Mouse (Mus musculus) thymus, postnatal 4 days (tissue): ENCODE measurements around the gene Clec4a2.
"Not testable (repeated sequence)": the region's sequence is repeated elsewhere in the genome, so short reads cannot be mapped to it uniquely, and the experiment has no call there.

Experiments
- DNase-seq: peaks from one replicate; pipeline ENCODE4 v3.0.0; 2021

Clec4a2 gene

DNA sequence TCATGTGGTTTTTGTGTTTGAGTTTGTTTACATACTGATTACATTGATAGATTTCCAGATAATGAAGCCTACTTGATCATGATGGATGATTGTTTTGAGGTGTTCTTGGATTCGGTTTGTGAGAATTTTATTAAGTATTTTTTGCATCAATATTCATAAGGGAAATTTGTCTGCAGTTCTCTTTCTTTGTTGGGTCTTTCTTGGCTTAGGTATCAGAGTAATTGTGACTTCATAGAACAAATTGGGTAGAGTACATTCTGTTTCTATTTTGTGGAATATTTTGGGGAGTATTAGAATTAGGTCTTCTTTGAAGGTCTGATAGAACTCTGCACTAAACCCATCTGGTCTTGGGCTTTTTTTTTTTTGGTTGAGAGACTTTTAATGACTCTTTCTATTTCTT is at the start of gene Clec4a2:
Clec4a2 (plus strand) TSS at position 301 of the 400 bp plus-strand sequence.
- DNase-seq = not testable (repeated sequence)

DNA sequence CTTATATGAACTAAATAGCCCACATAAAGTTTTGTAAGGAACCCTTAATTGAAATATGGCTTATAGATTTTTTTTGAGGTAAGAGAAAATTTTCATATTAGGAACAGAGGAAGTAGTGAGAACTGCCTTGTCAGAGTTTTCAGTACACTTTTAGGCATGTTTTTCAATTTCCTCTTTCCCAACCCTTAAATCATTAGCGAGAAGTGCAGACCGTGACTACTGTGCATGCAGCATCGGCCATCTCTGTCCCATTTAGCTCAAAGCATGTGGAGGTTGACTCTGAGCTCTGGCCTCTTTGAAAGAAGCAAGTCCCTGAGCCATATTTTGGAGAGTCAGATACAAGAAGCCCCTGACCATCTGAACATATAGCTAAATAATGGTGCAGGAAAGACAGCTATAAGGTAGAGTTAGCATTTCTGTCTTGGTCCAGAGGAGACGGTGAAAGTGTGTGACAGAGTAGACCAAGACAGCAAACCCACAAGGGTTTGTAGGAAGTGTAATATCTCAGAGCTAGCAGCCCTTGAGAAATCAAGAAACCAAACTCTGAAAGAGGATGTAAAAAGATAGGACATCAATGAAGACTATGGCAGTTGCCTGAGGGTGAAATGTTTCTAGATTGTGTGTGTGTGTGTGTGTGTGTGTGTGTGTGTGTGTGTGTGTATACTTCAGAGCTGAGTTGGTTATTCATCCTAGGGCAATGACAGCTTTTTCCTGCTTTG is 10.9 kb upstream of the Clec4a2 start:
- DNase-seq = no peak

DNA sequence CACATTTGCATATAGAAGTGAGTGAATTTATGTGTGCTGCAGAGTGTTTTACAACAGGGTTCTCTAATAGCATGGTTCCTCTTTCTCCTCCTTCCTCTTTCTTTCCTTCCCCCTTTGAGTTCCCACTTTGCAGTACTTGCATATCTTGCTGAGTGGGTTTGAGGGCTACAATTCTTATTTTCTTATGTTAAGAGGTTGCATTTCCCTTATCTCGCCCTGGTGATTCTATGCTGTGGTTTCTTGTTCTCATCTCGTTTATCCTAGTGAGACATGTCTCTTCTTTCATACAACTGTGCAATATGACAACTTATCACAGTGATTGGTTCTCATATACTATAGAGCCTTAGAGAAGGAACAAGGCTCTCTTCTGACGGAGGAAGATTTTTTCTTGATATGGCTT is 17.0 kb downstream of the Clec4a2 start:
- no peak for DNase-seq

DNA sequence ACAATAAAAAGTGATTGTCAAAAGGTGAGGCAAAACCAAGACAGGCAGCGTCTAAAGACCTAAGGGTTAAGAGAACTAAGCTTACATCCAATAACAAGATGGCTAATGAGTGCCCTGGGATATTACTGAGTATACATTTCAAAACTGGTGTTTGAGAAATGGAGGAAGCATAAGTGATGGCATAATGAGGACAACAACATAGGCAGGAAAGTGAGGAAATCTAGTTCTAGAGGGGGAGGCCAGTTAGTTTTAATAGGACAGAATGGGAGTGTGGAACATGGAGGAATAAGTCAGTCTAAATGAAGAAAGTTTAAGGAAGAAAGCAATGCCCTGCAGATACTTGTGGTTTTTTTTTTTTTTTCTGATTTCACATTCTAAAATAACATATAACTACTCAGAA is 20.9 kb downstream of the Clec4a2 start:
- no peak for DNase-seq

- DNase-seq = not testable (repeated sequence)
Measured at GRCm38 (mm10) chr6:123137766-123138526, 31.7 kb downstream of the Clec4a2 start.

DNA sequence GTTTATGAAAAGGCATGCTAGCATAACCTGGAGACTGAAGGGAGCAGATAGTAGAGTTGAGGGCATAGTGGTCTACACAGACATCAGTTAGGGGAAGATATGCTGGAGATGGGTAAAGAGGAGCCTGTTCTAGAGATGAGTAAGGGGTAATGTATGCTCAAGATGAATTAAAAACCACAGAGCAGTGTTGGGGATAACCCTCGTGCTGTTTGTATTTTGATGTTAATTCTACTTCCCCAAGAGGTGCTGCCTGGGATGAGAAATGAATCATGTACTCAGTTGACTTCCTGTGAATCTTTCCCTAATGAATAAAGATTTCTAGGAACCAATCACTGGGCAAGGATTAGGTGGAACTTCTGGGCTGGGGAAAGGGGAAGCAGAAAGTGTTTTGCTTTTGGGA is 63.9 kb downstream of the Clec4a2 start:
- no peak for DNase-seq

GRCm38 (mm10) chr6:123171040-123171439 is 64.8 kb downstream of the Clec4a2 start:
- DNase-seq = no peak

DNA sequence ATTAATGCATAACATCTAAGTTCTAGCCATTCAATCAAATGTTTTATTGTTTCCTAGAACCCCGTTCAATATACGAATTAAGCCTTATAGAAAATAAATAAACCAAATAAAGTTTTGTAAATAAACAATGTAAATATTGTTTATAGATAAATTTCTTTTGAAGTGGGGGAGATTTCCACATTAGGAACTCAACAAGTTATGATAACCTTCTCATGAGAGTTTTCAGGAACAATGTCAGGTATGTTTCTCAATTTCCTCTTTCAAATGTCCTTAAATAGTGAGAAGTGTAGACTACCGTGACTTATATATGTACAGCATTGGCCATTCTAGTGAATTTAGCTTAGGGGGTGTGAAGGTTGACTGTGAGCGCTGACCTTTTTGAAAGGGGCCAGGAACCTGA is 66.4 kb downstream of the Clec4a2 start, which contains the start of gene Clec4b2:
Clec4b2 (plus strand) TSS at position 301 of the 400 bp plus-strand sequence.
- no peak for DNase-seq

DNA sequence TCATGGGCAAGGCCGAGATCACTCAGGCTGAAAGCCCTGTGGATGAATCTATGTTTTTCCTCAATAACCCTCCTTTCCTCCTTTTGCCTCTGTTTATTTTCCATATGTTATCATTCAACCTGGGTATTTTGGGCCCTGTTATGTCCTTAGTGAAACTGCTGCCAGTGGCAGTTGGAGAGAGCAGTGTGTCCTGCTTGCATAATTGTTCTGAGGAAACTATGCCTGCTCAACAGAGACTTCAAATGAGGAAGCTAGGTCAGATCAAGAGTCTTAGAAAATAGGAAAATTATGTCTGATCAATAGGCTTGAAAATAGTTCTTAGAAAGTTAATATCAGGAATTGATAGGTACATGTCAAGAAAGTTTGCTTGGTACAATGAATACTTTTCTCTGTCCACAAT is 69.3 kb downstream of the Clec4a2 start:
- DNase-seq = no peak

DNA sequence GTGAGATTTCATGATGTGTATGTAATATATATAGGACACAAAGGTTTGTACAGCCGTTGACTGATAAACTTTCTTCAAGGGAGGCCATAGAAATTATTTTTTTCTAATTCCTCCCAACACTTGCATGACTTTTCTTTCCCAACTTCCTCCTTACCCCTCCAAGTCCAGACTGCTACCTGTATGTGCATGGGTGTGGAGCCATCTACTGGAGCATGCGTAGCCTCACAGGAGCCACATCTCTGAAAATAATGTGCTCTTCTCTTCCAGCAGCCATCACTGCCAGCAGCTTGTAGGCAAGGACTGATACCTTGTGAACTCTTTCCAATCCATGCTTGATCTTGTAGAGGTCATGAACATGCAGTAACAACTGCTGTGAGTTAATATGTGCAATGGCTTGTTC is 78.6 kb downstream of the Clec4a2 start:
- not testable (repeated sequence) for DNase-seq
